Mouse (Mus musculus) olfactory bulb, adult 2 months (tissue): ENCODE results near the gene Spata1.

ENCODE experiments used
- CTCF ChIP-seq: fragments of 200-500 bp; IDR thresholded peaks from 2 replicates; pipeline ENCODE4 v1.5.1; 2012; ENCODE audit warnings: low read depth, mild to moderate bottlenecking, low read length, moderate library complexity; ENCODE audit not compliant: insufficient read depth
- POLR2A ChIP-seq: fragments of 200-500 bp; IDR thresholded peaks from 2 replicates; pipeline ENCODE4 v1.6.1; 2012; ENCODE audit warnings: mild to moderate bottlenecking, low read depth, low read length, moderate library complexity; ENCODE audit not compliant: insufficient read depth

- no peak for TF ChIP-seq CTCF
- TF ChIP-seq POLR2A, result no peak
These were observed 75.8 kb downstream of the Spata1 start for GRCm38 (mm10) chr3:146423710-146424109.
